Comparison of ENCODE assay signal across 15 mouse cellular contexts in genomic region chr1:46922904-46923303, GRCm38 (mm10).
"Had no signal": no experiment of that assay in that cellular context is flagged by ENCODE, and none has a peak within 500 bp of the region (broad histone marks: within the 10 kb centered on the region; RNA-seq: fewer than 3 reads in every experiment).

No protein-coding gene starts in this region.

- H3K9me3 ChIP-seq: limb, embryonic 13.5 days; midbrain, embryonic 12.5 days; neural tube, embryonic 15.5 days had no signal

- H3K4me3 ChIP-seq: limb, embryonic 13.5 days; midbrain, embryonic 12.5 days; neural tube, embryonic 15.5 days had no signal

- H3K9ac ChIP-seq: limb, embryonic 13.5 days; liver, embryonic 14.5 days; midbrain, embryonic 12.5 days; neural tube, embryonic 15.5 days had no signal

- H3K27me3 ChIP-seq: limb, embryonic 13.5 days; midbrain, embryonic 12.5 days; neural tube, embryonic 15.5 days had no signal

- DNase-seq: kidney, adult 11 months; kidney, adult 9 months; kidney, postnatal 10 days; layer of hippocampus, adult 9-11 months; layer of hippocampus, postnatal 36 days; left cerebral cortex, postnatal 4 days; lung, adult 18-20 months; right cerebral cortex, postnatal 4 days; spleen, adult 18-20 months; thymus, postnatal 14 days had no signal

- H3K4me1 ChIP-seq: limb, embryonic 13.5 days; midbrain, embryonic 12.5 days; neural tube, embryonic 15.5 days had no signal

- H3K27ac ChIP-seq: limb, embryonic 13.5 days; liver, embryonic 14.5 days; midbrain, embryonic 12.5 days; neural tube, embryonic 15.5 days; stomach, postnatal 0 days had no signal

- H3K4me2 ChIP-seq: limb, embryonic 13.5 days; midbrain, embryonic 12.5 days; neural tube, embryonic 15.5 days had no signal

- H3K36me3 ChIP-seq: limb, embryonic 13.5 days; midbrain, embryonic 12.5 days; neural tube, embryonic 15.5 days had no signal
